Mouse (Mus musculus): ENCODE results near the gene Xrcc6. TPM values are rescaled to one million over a fixed set of nuclear protein-coding genes. Genes with fewer than 3 reads are reported as not detected.

Gene Xrcc6
- polyA plus RNA-seq (2015; fragmentation: Nextera tagmentation; extraction: Ambion mirVana): 58.9 and 59.9 TPM in 2 replicates

GRCm38 (mm10) chr15:81987646-81988045, at the start of gene Xrcc6:
Gene Xrcc6 (plus strand): TSS chr15:81987835.

DNA sequence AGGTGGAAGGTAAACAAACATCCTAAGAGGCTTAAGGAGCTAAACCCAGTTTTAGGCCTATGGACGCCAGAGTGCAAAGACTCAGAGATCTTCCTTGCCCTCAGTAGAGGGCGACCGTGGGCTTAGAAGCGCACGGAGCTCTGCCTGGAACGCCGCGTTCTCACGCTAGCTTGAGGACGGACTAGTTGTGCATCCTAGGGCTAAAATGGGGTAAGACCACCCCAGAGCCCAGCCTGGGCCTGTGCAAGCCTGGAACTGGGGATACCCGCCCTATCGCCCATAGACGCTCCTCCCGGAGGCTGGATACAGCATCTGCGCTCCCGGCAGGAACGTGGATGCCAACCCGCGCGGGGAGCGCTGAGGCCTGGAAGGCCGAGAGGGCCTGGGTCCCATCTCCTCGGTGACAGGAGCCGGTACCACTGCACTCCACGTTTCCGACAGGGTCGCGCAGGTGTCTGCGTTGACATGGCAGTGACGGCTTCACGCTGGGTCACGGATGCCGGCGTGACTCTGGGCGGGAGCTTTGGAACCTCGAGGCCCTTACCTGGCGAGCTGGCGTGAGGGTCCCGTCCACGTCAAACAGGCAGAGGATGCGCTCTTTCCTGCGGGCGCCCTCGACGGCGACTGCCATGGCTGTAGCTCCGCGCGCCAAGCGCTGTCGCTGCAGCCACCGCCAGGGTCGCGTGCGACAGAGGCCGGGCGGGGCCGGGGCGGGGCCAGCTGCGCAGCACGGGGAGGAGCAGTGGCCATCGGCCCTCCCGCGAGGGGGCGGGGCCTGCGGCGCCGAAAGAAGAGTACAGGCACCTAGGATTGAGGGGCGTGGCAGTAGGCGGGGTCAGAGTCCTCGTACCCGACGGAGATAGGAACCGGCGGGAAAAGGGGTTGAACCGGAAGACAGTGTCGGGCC, 27.2 kb upstream of the Xrcc6 start, which contains the start of gene Pmm1:
Gene Pmm1, minus strand, starts transcription at position 760 of the 907 bp plus-strand sequence.

GRCm38 (mm10) chr15:81980321-81980720, 7.3 kb upstream of the Xrcc6 start, which contains the start of gene 1700029P11Rik:
Gene 1700029P11Rik (plus strand): TSS chr15:81980540.

GRCm38 (mm10) chr15:82033762-82034161, 46.1 kb downstream of the Xrcc6 start, which contains the start of gene Desi1:
Gene Desi1 (minus strand): TSS chr15:82033862.

DNA sequence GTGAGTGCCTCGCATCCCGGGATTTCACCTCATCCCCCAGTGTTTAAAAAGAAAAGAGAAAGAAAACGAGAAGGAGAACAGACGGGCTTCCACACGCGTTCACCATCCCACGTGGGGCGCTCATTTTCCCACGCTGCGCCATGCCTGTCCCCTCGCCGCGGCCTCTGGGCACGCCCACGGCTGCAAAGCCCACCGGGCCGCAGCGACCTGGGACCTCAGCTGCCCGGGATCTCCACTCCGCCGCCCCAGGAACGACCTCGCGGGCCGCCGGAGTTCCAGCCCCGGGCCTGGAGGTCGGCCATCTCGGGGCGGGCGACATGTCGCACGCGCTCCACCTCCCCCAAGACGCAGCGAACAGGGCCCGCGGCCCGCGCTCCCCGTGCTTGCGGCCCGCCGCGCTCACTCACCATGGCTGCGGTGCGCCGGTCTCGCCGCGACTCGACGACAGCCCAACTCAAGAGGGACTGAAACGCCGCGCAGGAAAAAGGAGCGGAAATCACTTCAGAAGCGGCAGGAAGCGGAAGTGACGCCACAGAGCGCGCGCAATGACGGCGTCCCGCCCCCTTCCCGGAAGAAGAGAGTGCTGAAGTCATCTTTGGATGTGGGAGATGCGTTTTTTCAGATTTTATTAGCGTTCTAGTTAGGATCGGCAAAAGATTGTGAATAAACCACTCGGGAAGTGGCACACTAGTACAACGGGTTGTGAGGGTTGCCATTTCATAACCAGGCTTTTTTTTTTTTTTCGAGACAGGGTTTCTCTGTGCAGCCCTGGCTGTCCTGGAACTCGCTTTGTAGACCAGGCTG, 59.6 kb downstream of the Xrcc6 start, which contains the start of gene Snu13:
Gene Snu13, minus strand, starts transcription at position 519 of the 804 bp plus-strand sequence.

GRCm38 (mm10) chr15:82058719-82059201, 71.1 kb downstream of the Xrcc6 start, which contains the start of gene 4930407I10Rik:
Gene 4930407I10Rik (plus strand): TSS chr15:82059151.

GRCm38 (mm10) chr15:82069898-82070297, 82.3 kb downstream of the Xrcc6 start, which contains the start of gene Mei1:
Gene Mei1 (plus strand): TSS chr15:82069996.

Other genes with a start within 250 kb of the Xrcc6 start
- 8.2 and 8.3 TPM in 2 replicates for gene Zc3h7b, start 242.8 kb upstream of the Xrcc6 start, polyA plus RNA-seq (2015; fragmentation: Nextera tagmentation; extraction: Ambion mirVana)
- 51.0 and 53.0 TPM in 2 replicates for gene Rangap1, start 242.3 kb upstream of the Xrcc6 start, polyA plus RNA-seq (2015; fragmentation: Nextera tagmentation; extraction: Ambion mirVana)
- 8.5 and 10.8 TPM in 2 replicates for gene Tef, start 185.4 kb upstream of the Xrcc6 start, polyA plus RNA-seq (2015; fragmentation: Nextera tagmentation; extraction: Ambion mirVana)
- gene Tob2, start 129.0 kb upstream of the Xrcc6 start, polyA plus RNA-seq (2015; fragmentation: Nextera tagmentation; extraction: Ambion mirVana): 11.5 and 13.3 TPM in 2 replicates
- gene Phf5a, start 115.9 kb upstream of the Xrcc6 start, polyA plus RNA-seq (2015; fragmentation: Nextera tagmentation; extraction: Ambion mirVana): 126 and 138 TPM in 2 replicates
- 63.0 and 63.6 TPM in 2 replicates for gene Aco2, start 115.5 kb upstream of the Xrcc6 start, polyA plus RNA-seq (2015; fragmentation: Nextera tagmentation; extraction: Ambion mirVana)
- gene Polr3h, start 61.6 kb upstream of the Xrcc6 start, polyA plus RNA-seq (2015; fragmentation: Nextera tagmentation; extraction: Ambion mirVana): 78.5 and 82.9 TPM in 2 replicates
- gene Csdc2, start 51.1 kb upstream of the Xrcc6 start, polyA plus RNA-seq (2015; fragmentation: Nextera tagmentation; extraction: Ambion mirVana): 10.5 and 12.6 TPM in 2 replicates
- gene Pmm1, start 26.9 kb upstream of the Xrcc6 start, polyA plus RNA-seq (2015; fragmentation: Nextera tagmentation; extraction: Ambion mirVana): 36.6 and 37.0 TPM in 2 replicates
- gene 1700029P11Rik, start 7.3 kb upstream of the Xrcc6 start, polyA plus RNA-seq (2015; fragmentation: Nextera tagmentation; extraction: Ambion mirVana): not detected in 2 replicates
- 11.4 and 13.2 TPM in 2 replicates for gene Desi1, start 46.0 kb downstream of the Xrcc6 start, polyA plus RNA-seq (2015; fragmentation: Nextera tagmentation; extraction: Ambion mirVana)
- 200 and 205 TPM in 2 replicates for gene Snu13, start 59.8 kb downstream of the Xrcc6 start, polyA plus RNA-seq (2015; fragmentation: Nextera tagmentation; extraction: Ambion mirVana)
- gene 4930407I10Rik, start 71.3 kb downstream of the Xrcc6 start, polyA plus RNA-seq (2015; fragmentation: Nextera tagmentation; extraction: Ambion mirVana): not detected in 2 replicates
- gene Mei1, start 82.2 kb downstream of the Xrcc6 start, polyA plus RNA-seq (2015; fragmentation: Nextera tagmentation; extraction: Ambion mirVana): not detected in 2 replicates
- gene Ccdc134, start 140.1 kb downstream of the Xrcc6 start, polyA plus RNA-seq (2015; fragmentation: Nextera tagmentation; extraction: Ambion mirVana): 8.0 and 9.2 TPM in 2 replicates
- gene Srebf2, start 159.3 kb downstream of the Xrcc6 start, polyA plus RNA-seq (2015; fragmentation: Nextera tagmentation; extraction: Ambion mirVana): 40.3 and 43.2 TPM in 2 replicates
- gene Shisa8, start 225.0 kb downstream of the Xrcc6 start, polyA plus RNA-seq (2015; fragmentation: Nextera tagmentation; extraction: Ambion mirVana): 0.25 and 0.38 TPM in 2 replicates
- 2.4 and 3.2 TPM in 2 replicates for gene Tnfrsf13c, start 236.5 kb downstream of the Xrcc6 start, polyA plus RNA-seq (2015; fragmentation: Nextera tagmentation; extraction: Ambion mirVana)

All from spleen, postnatal 0 days (tissue).